Mouse (Mus musculus) cerebellum, postnatal 25 days (tissue): ENCODE measurements around the gene Gabrd.
A peak's percentile ranks its signal among the peaks of the same experiment; 100 is the strongest.
"Not testable (repeated sequence)": the region's sequence is repeated elsewhere in the genome, so short reads cannot be mapped to it uniquely, and the experiment has no call there.

Experiments
- DNase-seq, 2 experiments: peaks; one replicate each; pipeline ENCODE4 v3.0.0; 2021; ENCODE audit warnings: mixed read lengths in 2 of 2

Gene Gabrd

GRCm38 (mm10) chr4:155397511-155398221 is at the start of gene Gabrd:
Gene Gabrd (minus strand): TSS chr4:155398112.
- DNase-seq, result peak; percentile 88 to 92

GRCm38 (mm10) chr4:155442808-155443207 is 44.9 kb upstream of the Gabrd start:
- DNase-seq, result no peak

GRCm38 (mm10) chr4:155433993-155434392 is 36.1 kb upstream of the Gabrd start:
- no peak for DNase-seq

- no peak for DNase-seq
These were observed 34.4 kb upstream of the Gabrd start for GRCm38 (mm10) chr4:155432358-155432757.

- DNase-seq, result no peak
These were observed 31.3 kb upstream of the Gabrd start for GRCm38 (mm10) chr4:155429202-155429601.

GRCm38 (mm10) chr4:155428442-155428841 is 30.5 kb upstream of the Gabrd start:
- DNase-seq, result no peak

GRCm38 (mm10) chr4:155426272-155426671 is 28.4 kb upstream of the Gabrd start:
- no peak for DNase-seq

GRCm38 (mm10) chr4:155423988-155424387 is 26.1 kb upstream of the Gabrd start:
- no peak for DNase-seq

GRCm38 (mm10) chr4:155421412-155422370 is 23.8 kb upstream of the Gabrd start:
- DNase-seq, result not testable (repeated sequence)

- peak; percentile 80 to 85 for DNase-seq
These were observed 22.2 kb upstream of the Gabrd start for GRCm38 (mm10) chr4:155420137-155420536.

GRCm38 (mm10) chr4:155414656-155415235 is 16.8 kb upstream of the Gabrd start:
- no peak for DNase-seq

GRCm38 (mm10) chr4:155413641-155414335 is 15.9 kb upstream of the Gabrd start:
- no peak for DNase-seq

- no peak for DNase-seq
These were observed 14.2 kb upstream of the Gabrd start for GRCm38 (mm10) chr4:155412124-155412523.

- peak; percentile 86 to 91 for DNase-seq
These were observed 11.3 kb upstream of the Gabrd start, which contains the start of gene Cfap74 for GRCm38 (mm10) chr4:155409058-155409776. Gene Cfap74 (plus strand): TSS chr4:155409190.

- no peak for DNase-seq
These were observed 10.8 kb upstream of the Gabrd start for GRCm38 (mm10) chr4:155408695-155409057.

GRCm38 (mm10) chr4:155402489-155402888 is 4.6 kb upstream of the Gabrd start:
- DNase-seq, result no peak

GRCm38 (mm10) chr4:155401121-155401520 is 3.2 kb upstream of the Gabrd start:
- peak; percentile 83 to 87 for DNase-seq

- no peak for DNase-seq
These were observed 269 bp upstream of the Gabrd start for GRCm38 (mm10) chr4:155398222-155398540.

GRCm38 (mm10) chr4:155396751-155397150 is 1.2 kb downstream of the Gabrd start:
- peak; percentile 94 to 96 for DNase-seq

GRCm38 (mm10) chr4:155395471-155395870 is 2.4 kb downstream of the Gabrd start:
- DNase-seq, result peak; percentile 34 to 53

- DNase-seq, result no peak
These were observed 10.7 kb downstream of the Gabrd start for GRCm38 (mm10) chr4:155387166-155387565.

- DNase-seq, result peak; percentile 76 to 77
These were observed 14.6 kb downstream of the Gabrd start for GRCm38 (mm10) chr4:155383326-155383725.
